In genomic region chr15:27783092-27783491, GRCm38 (mm10) we compare ENCODE assay signal across 8 mouse cellular contexts.
A peak's percentile ranks its signal among the peaks of the same experiment; 100 is the strongest.
DNase-seq lines count a peak whose midpoint lies in the region; ATAC-seq and TF ChIP-seq lines count a peak whose summit lies in the region.

No protein-coding gene starts in this region.

- H3K4me1 ChIP-seq in heart, embryonic 13.5 days = peaks cover 100% of the 10 kb centered on the region
- peaks cover 90% of the 10 kb centered on the region for H3K4me1 ChIP-seq in limb, embryonic 15.5 days
- H3K4me1 ChIP-seq in small intestine, adult 2 months (ENCODE audit: control insufficient read depth, insufficient read depth, insufficient read length, low read length) = peaks cover 20% of the 10 kb centered on the region

- no peak overlapping the region for H3K4me3 ChIP-seq in heart, embryonic 13.5 days
- peak overlapping the region; percentile 49; the same call in 1 of the 2 replicates for H3K4me3 ChIP-seq in limb, embryonic 15.5 days
- H3K4me3 ChIP-seq in small intestine, adult 2 months (ENCODE audit: low read depth, low read length) = peak overlapping the region; percentile 38; the same call in 1 of the 2 replicates

- H3K36me3 ChIP-seq in heart, embryonic 13.5 days = no peaks in the 10 kb centered on the region
- no peaks in the 10 kb centered on the region for H3K36me3 ChIP-seq in limb, embryonic 15.5 days
- H3K36me3 ChIP-seq in small intestine, adult 2 months (ENCODE audit: control insufficient read depth, insufficient read depth, low read length) = no peaks in the 10 kb centered on the region

- H3K9ac ChIP-seq in heart, embryonic 13.5 days = peak overlapping the region; percentile 76
- 0 out of 2 replicates have a peak overlapping the region, but pooled peaks have one; percentile 26 for H3K9ac ChIP-seq in limb, embryonic 15.5 days

- peak overlapping the region; percentile 69 for H3K4me2 ChIP-seq in heart, embryonic 13.5 days
- H3K4me2 ChIP-seq in limb, embryonic 15.5 days = peak overlapping the region; percentile 42

- H3K9me3 ChIP-seq in heart, embryonic 13.5 days = no peaks in the 10 kb centered on the region
- H3K9me3 ChIP-seq in limb, embryonic 15.5 days = no peaks in the 10 kb centered on the region

- no peaks in the 10 kb centered on the region for H3K27me3 ChIP-seq in heart, embryonic 13.5 days (replicated peaks)
- no peaks in the 10 kb centered on the region for H3K27me3 ChIP-seq in limb, embryonic 15.5 days
- H3K27me3 ChIP-seq in small intestine, adult 2 months (ENCODE audit: control insufficient read depth, insufficient read depth, low read length) = no peaks in the 10 kb centered on the region

- ATAC-seq in heart, embryonic 13.5 days (ENCODE audit: extremely low read depth, insufficient number of reproducible peaks, low FRiP score, low TSS enrichment) = no peak
- no peak for ATAC-seq in limb, embryonic 15.5 days (ENCODE audit: insufficient number of reproducible peaks, low FRiP score, low TSS enrichment, low read depth)
- ATAC-seq in megakaryocyte-erythroid progenitor cell, adult 5-6 weeks (replicated peaks; ENCODE audit: low FRiP score, low TSS enrichment, poor library complexity, severe bottlenecking) = no peak

- TF ChIP-seq CTCF in small intestine, adult 2 months (IDR thresholded peaks at IDR 0.05; ENCODE audit: extremely low read depth, insufficient read length, insufficient replicate concordance, low read depth, low read length) = no peak

- WGBS in heart, embryonic 13.5 days = 45% methylated on average over 8 of the region's 8 CpGs
- 19% methylated on average over 8 of the region's 8 CpGs for WGBS in limb, embryonic 15.5 days
- 39% methylated on average over 8 of the region's 8 CpGs for WGBS in small intestine, adult 2 months

- no peak for TF ChIP-seq POLR2A in small intestine, adult 2 months (IDR thresholded peaks at IDR 0.05; ENCODE audit: low read depth, low read length)

- H3K27ac ChIP-seq in heart, embryonic 13.5 days (replicated peaks) = peak overlapping the region; percentile 93
- peak overlapping the region; percentile 92 for H3K27ac ChIP-seq in limb, embryonic 15.5 days
- peak overlapping the region; percentile 71 for H3K27ac ChIP-seq in small intestine, adult 2 months (ENCODE audit: insufficient read depth, low read depth, low read length)

- DNase-seq in 3134 (ENCODE audit: extremely low read depth, insufficient read length, low spot score) = peak; percentile 71
- DNase-seq in Muller cell, postnatal 12 days (ENCODE audit: inconsistent ontology term) = peak; percentile 62
- no peak for DNase-seq in gastrocnemius, adult 8-10 months (ENCODE audit: low spot score in 2 of 2)
- DNase-seq in urinary bladder, postnatal 25 days (ENCODE audit: low spot score) = no peak

Comparison
In these comparisons a context has a peak if more than half of its experiments do, and no peak if none do; other contexts are left out.
1. DNase-seq: peak in 3134 (single experiment) and Muller cell, postnatal 12 days (single experiment); none in gastrocnemius, adult 8-10 months (0 of 2) and urinary bladder, postnatal 25 days (single experiment).
2. Peak in every context shown above with its lines, with median percentiles within 50 percentile points of each other: H3K27ac ChIP-seq.